Mouse (Mus musculus): ENCODE measurements around the gene Gramd1a.

Gene Gramd1a

DNA sequence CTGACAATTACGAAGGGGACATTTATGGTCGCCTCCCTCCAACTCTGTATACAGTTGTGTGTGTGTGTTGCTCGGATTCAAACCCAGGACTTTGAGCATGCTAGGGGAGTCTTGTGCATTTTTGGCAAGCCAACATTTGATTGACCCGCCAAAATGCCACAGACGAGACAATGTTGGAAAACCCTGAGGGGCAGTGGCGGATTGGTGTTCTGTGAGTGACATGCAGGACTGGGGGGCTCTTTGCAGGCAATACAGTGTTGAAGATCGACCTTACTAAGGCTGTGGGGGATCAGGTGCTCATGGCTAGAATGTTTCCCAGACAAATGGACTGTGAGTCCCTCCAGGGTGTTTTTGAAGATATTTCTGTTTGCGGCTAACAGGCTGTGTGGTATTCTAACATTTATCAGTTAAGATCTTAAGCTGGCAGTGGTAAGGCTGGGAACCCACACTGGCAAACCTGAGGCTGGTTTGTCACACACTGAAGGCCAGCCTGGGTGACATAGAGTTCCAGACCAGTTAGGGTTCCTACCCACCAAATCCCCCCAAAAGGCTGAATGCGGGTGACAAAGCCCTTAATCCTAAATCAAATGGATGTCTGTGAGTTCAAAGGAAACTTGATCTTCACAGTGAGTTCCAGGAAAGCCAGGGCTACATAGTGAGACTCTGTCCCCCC, 58.7 kb downstream of the Gramd1a start:
- peak; percentile 31 for DNase-seq (ENCODE audit: low read depth)

DNA sequence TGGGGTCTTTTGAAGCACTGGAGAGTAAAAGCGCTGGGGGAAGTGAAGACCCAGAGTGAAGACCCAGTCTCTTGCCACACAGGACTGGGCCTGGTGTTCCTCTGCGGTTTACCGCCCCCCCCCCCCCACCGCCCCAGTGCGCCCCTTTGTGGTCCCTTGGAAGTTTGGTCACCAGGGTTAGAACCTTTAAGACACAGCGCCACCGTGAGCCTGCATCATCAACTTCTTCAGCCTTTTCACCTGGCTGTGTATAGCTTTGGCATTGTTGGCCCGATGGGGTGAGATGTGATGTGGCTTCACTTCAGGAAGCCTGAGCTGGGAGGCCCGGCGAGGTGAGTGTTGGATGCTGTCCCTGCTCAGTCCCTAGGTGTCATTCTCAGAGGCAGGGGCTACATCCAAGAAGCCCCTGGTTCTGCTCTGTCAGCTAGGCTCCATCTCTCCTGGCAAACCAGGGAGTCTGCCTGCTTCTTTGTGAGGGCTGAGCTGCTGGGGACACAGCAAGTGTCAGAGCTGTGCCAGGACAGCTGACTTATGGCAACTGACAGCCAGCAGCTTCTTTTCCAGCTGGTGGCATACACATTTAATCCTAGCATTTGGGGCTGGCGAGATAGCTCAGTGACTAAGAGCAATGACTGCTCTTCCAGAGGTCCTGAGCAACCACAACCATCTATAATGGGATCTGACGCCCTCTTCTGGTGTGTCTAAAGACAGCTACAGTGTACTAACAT, 60.8 kb downstream of the Gramd1a start:
- DNase-seq (ENCODE audit: low read depth) = peak; percentile 59

DNA sequence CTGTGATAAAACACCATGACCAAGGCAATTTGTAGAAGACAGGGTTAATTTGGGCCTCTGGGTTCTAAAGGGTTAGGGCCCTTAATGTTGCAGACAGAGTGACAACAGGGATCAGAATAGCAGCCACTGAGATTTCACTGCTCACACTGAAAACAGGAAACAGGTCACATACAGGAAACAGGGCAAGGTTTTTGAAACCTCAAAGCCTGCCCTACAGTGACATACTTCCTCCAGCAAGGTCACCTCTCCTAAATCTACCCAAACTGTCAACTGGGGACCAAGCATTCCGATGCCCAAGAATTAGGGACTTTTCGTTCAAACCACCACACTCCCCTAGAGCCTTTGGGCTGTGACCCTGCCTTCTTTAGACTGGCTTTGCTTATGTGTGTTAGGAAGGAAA, 66.0 kb downstream of the Gramd1a start:
- DNase-seq (ENCODE audit: low read depth) = peak; percentile 87

DNA sequence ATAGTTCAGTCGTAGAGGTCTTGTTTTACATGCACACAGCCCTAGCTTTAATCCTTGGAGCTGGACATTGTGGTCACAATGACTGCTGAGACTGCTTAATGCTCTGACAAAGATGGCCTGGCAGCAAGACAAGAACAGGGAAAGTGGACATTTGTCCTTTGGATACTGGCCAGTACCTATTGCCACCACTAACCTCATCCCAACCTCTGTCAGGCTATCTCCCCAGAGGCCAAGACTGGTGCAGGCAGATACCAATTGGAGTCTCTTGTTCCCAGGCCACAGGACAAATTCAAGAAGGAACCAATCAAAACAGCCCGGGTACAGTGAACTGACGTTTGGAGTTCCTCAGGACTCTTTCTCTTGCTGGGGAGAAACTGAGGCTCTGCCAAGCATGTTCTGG, 67.5 kb downstream of the Gramd1a start:
- no peak for DNase-seq (ENCODE audit: low read depth)

DNA sequence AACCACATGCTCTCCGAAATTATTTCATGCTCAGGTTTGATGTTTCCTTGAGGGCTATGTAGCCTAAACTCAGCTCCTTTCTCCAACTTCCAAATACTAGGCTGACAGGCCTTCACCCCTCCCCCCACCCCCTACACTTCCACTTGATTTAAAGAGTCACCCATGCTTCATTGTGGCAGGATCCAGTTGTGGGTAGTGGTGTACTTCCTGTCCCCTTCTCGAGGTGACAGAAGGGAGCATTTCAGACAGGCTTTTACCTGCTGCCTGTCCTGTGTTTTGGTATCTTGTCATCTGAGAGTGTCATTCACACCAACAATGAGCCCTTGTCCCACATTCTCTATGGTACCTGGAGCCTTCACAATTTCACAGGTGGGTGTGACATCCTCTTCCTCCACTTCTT, 68.4 kb downstream of the Gramd1a start:
- peak; percentile 66 for DNase-seq (ENCODE audit: low read depth)

DNA sequence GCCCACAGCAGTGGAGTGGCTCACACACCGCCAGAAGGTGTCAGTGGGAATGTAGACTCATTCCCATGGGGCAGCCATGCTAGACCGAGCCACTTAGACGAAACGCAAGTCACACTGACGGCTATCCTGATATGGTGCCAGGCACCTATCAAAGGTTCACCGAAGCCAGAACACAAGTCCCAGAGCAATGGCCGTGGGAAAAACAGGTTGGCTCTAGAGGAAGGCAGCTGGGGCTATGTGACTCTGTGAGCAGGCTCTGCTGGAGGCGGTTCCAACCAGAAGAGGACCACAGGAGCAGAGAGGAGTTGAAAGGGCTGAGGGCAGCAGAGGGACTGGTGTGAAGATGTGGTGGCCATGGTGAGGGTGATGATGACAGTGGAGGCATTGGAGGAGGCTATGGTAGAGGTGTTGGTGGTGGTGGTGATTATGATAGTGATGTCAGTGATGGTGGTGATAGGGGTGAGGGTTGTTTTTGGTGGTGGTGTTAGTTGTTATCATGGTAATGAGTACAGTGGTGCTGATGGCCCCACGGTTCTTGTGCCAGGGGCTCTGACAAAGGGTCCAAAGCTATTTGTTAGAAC, 69.4 kb downstream of the Gramd1a start:
- DNase-seq (ENCODE audit: low read depth) = peak; percentile 53

DNA sequence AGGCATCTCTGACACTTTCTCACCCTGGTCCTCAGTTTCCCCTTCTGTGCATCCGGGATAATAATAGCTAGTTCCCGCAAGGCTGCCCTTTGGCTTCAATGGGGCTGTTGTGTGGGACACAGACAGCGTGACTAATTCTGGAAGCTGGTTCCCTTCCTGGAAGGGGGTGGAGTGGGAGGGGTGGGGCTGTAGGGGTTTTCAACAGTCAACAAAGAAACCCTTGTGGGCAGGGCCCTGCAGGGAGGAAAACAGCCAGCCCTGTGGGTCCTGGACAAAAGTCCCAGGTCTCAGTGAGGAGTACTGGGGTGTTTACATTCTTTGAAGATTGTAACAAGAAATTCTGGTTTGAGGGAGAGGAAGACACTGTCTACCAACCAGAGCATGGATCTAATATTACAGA, 70.5 kb downstream of the Gramd1a start:
- peak; percentile 34 for DNase-seq (ENCODE audit: low read depth)

DNA sequence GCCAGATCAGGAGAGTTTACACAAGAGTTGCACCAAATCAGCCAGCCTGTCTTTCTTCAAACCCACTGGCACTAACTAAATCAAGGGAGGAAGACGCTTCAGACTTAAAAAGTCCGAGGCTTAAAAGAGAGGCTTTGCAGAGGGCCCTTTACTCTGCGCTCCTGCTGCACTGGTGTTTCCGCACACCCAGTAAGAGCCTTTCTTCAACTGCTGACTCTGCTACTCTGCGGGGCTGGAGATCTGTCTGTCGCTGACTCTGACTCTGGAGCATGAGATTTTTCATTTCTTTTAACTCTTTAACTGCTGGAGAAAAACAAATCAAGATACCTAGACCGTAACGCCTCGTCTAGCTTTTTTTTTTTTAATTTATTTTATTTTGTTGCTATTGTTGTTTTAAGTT, 71.6 kb downstream of the Gramd1a start:
- no peak for DNase-seq (ENCODE audit: low read depth)

DNA sequence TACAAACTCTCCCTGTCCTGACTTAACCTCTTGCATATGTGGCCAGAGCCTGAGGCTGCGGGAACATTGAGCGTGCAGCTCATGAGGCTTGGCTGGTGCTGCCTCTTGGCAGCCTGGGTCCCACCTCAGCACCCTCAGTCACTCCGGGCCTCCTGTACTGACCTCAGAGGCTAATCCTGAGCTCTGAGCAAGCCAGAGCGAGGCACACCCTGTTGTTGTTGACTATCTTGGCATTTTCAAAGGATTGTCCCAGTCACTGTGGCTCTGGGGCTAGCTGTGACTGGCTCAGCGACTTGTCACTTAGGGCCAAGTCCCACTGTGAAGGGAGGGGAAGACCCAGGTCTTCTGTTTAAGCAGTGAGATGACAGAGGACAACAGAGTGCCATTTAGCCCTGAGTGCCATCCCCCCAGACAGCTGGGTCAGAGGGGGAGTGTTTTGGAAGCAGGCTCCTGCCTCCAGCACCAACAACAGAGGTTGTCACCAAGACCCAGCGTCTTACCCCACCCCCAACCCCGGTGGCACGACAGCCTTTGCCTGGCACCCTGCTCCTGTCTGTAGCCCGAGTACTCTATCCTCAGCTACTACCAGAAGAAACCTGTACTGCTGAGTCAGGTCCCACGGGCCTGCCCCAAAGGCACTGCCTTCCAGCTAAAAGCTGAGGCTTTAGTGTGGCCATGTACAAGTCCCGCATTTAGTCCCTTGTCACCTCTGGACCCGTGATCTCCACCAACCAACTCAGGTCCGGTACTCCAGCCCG, 72.7 kb downstream of the Gramd1a start:
- no peak for DNase-seq (ENCODE audit: low read depth)

DNA sequence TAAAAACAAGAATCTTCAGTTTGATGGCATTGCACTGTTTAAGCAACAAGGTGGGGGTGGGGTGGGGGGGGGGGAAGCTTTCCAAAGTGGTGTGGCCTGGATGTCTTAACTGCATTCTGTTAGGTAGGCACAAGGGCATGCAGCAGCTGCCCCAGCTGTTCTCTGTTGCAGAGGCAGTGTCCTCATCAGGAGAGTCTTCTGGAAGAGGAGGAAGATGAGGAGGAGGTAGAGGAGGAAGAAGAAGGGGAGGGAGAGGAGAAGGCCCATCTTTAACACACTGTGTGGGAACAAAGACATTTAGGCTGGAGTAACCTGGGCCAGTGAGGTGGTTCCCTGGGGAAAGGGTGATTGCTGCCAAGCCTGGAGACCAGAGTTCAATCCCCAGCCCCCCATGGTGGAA, 73.6 kb downstream of the Gramd1a start:
- DNase-seq (ENCODE audit: low read depth) = no peak

DNA sequence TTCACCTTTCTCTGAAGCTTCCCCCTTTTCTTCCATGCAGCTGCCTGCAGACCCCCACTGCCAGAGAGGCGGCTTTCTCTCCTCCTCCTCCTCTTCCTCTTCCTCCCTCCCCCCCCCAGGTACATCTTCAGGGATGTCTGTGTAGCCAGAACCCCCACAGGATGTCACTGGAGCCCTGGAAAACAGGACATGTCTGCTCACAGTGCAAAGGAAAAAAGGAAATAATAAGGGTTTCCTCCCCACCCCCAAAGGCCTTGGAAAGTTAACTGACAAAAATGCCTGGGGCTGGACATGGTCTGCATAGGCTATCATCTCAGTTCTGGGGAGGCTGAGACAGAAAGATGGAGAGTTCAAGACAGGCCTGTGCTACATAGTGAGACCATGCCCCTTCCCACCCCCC, 74.6 kb downstream of the Gramd1a start:
- no peak for DNase-seq (ENCODE audit: low read depth)

DNA sequence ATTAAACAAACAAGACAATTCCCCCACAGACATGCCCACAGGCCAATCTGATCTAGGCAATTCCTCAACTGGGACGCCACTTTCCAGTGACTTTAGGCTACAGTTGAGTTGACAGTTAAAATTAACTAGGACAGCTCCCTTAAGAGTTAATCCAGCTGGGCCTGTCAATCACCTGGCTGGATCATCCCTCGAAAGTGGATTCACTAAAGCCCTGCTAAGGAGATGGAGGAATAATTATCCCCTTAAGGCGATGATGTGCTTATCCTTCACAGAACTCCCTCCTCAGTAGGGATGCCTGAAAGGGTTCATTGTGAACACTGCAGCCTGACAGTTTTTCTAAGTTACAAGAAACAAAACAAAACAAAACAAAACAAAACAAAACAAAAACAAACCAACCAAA, 75.1 kb downstream of the Gramd1a start:
- DNase-seq (ENCODE audit: low read depth) = no peak

Data from induced T-regulatory cell, adult 2 months (primary cell).